Mouse (Mus musculus) neural tube, embryonic 14.5 days (tissue): ENCODE results near the gene Lyz2. TPM values are rescaled to one million over a fixed set of nuclear protein-coding genes. Genes with fewer than 3 reads are reported as not detected.
"Not testable (repeated sequence)": the region's sequence is repeated elsewhere in the genome, so short reads cannot be mapped to it uniquely, and the experiment has no call there.

Experiments
- ATAC-seq: fragments of 200-750 bp; cut with Nextera tagmentation; 2 replicates; pipeline ENCODE4 v1.8.0; 2017; ENCODE audit warnings: low read depth, mild to moderate bottlenecking, moderate TSS enrichment, moderate library complexity
- H3K27ac ChIP-seq: fragments of 300-500 bp; sonication (generic); 2 replicates; pipeline ENCODE4 v1.5.1; 2014; ENCODE audit warnings: low read depth, mild to moderate bottlenecking, control low read depth, low read length, moderate library complexity, mixed read lengths
- H3K27me3 ChIP-seq: fragments of 300-500 bp; sonication (generic); 2 replicates; pipeline ENCODE4 v1.6.1; 2014; ENCODE audit warnings: low read length; ENCODE audit not compliant: control insufficient read depth, insufficient read depth
- H3K36me3 ChIP-seq: fragments of 300-500 bp; sonication (generic); 2 replicates; pipeline ENCODE4 v1.6.1; 2014; ENCODE audit warnings: low read length, mixed read lengths; ENCODE audit not compliant: control insufficient read depth, insufficient read depth
- H3K4me1 ChIP-seq: fragments of 300-500 bp; sonication (generic); 2 replicates; pipeline ENCODE4 v1.6.1; 2014; ENCODE audit warnings: low read length; ENCODE audit not compliant: control insufficient read depth, insufficient read depth
- H3K4me2 ChIP-seq: fragments of 300-500 bp; sonication (generic); 2 replicates; pipeline ENCODE4 v1.6.1; 2014; ENCODE audit warnings: mild to moderate bottlenecking, low read depth, low read length, control low read depth
- H3K4me3 ChIP-seq: fragments of 300-500 bp; sonication (generic); 2 replicates; pipeline ENCODE4 v1.5.1; 2014; ENCODE audit warnings: low read depth, low read length, control low read depth, mixed read lengths
- H3K9ac ChIP-seq: fragments of 300-500 bp; sonication (generic); replicated peaks from 2 replicates; pipeline ENCODE4 v1.6.1; 2014; ENCODE audit warnings: low read depth, mild to moderate bottlenecking, control low read depth, low read length, mixed read lengths
- H3K9me3 ChIP-seq: fragments of 300-500 bp; sonication (generic); 2 replicates; pipeline ENCODE4 v1.6.1; 2016; ENCODE audit warnings: low read length; ENCODE audit not compliant: control insufficient read depth
- WGBS: fragments of 180-500 bp; shearing (Covaris S2); extraction: QIAGEN DNeasy Blood & Tissue Kit; methylation state at CpG from one replicate; pipeline ENCODE4 v1.1.7; 2014; 5-methylcytosine and 5-hydroxymethylcytosine counted together
- polyA plus RNA-seq: library from polyadenylated mRNA; unstranded; fragments of >200 nt; fragmentation: Nextera tagmentation; extraction: Ambion mirVana; gene quantifications from 2 replicates; pipeline ENCODE4 v1.2.1, GENCODE M21; 2014

The Lyz2 gene
- polyA plus RNA-seq, 1 experiment from 2014 or later, result 10.3 TPM

GRCm38 (mm10) chr10:117288197-117289033, 6.3 kb upstream of the Lyz2 start:
- Histone ChIP-seq H3K4me2 (no peak overlapping the region), H3K36me3 (no peaks in the 10 kb centered on the region), H3K27me3 (no peaks in the 10 kb centered on the region), H3K27ac (no peak overlapping the region), H3K4me3 (no peak overlapping the region), H3K9ac (no peak overlapping the region), H3K4me1 (no peaks in the 10 kb centered on the region), H3K9me3 (no peaks in the 10 kb centered on the region)
- 91% methylated on average over 9 of the region's 9 CpGs for WGBS
- ATAC-seq, result no peak

- no peaks in the 10 kb centered on the region for H3K4me1 ChIP-seq
- H3K36me3 ChIP-seq, result no peaks in the 10 kb centered on the region
- no peak overlapping the region for H3K27ac ChIP-seq
- no peak overlapping the region for H3K4me3 ChIP-seq
- WGBS, result 84% methylated on average over 3 of the region's 3 CpGs
- H3K9ac ChIP-seq, result no peak overlapping the region
- H3K27me3 ChIP-seq, result no peaks in the 10 kb centered on the region
- no peaks in the 10 kb centered on the region for H3K9me3 ChIP-seq
- ATAC-seq, result no peak
- no peak overlapping the region for H3K4me2 ChIP-seq
Measured at GRCm38 (mm10) chr10:117287226-117287850, 5.2 kb upstream of the Lyz2 start.

DNA sequence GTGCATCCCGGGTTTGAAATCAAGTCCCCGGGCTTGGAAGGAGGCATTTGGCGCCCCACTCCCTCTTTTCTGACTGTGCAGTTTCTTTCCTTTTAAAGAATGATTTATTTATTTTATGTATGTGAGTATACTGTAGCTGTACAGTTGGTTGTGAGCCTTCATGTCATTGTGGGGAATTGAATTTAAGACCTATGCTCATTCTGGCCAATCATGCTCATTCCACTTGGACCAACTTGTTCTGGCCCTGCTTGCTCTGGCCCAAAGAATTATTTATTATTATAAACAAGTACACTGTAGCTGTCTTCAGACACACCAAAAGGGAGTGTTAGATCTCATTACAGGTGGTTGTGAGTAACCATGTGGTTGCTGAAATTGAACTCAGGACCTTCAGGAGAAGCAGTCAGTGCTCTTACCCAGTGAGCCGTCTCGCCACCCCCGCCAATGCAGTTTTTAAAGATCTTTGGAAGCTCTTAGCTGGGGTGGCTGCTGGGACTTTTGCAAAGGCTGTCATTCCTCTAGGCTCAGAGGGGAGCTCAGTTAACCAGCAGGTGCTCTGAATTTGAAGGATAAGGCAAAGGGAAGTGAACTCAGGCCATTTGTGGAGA, 4.3 kb upstream of the Lyz2 start:
- Histone ChIP-seq H3K27ac (no peak overlapping the region), H3K36me3 (no peaks in the 10 kb centered on the region)

DNA sequence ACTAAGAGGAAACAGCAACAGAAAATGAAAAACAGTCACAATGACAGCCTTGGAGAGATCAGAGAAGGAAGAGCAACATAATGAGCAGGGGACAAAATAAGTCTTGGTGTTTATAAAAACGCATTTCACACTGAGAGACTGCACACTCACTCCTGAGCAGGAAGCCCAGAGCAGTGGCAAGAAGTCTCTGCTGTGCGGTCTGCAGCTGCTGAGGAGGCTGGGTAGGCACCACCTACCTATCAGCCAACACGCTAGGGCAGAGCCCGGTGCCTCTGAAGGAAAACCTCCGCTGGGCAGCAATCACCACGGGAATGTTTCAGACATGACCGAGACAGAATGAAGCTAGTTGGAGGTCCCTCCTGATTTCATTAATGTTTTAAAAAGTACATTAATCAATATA, 3.5 kb upstream of the Lyz2 start:
- not testable (repeated sequence) for H3K4me1 ChIP-seq, H3K36me3 ChIP-seq, H3K4me3 ChIP-seq, H3K9ac ChIP-seq, H3K27me3 ChIP-seq, ATAC-seq, H3K4me2 ChIP-seq, H3K27ac ChIP-seq, H3K9me3 ChIP-seq
- WGBS, result 71% methylated on average over 2 of the region's 7 CpGs

More for the DNA sequence above, 4.3 kb upstream of the Lyz2 start:
- Histone ChIP-seq H3K4me3 (no peak overlapping the region), H3K9ac (no peak overlapping the region), H3K27me3 (no peaks in the 10 kb centered on the region), H3K9me3 (no peaks in the 10 kb centered on the region), H3K4me1 (no peaks in the 10 kb centered on the region), H3K4me2 (no peak overlapping the region)
- 95% methylated on average over 6 of the region's 6 CpGs for WGBS
- no peak for ATAC-seq

DNA sequence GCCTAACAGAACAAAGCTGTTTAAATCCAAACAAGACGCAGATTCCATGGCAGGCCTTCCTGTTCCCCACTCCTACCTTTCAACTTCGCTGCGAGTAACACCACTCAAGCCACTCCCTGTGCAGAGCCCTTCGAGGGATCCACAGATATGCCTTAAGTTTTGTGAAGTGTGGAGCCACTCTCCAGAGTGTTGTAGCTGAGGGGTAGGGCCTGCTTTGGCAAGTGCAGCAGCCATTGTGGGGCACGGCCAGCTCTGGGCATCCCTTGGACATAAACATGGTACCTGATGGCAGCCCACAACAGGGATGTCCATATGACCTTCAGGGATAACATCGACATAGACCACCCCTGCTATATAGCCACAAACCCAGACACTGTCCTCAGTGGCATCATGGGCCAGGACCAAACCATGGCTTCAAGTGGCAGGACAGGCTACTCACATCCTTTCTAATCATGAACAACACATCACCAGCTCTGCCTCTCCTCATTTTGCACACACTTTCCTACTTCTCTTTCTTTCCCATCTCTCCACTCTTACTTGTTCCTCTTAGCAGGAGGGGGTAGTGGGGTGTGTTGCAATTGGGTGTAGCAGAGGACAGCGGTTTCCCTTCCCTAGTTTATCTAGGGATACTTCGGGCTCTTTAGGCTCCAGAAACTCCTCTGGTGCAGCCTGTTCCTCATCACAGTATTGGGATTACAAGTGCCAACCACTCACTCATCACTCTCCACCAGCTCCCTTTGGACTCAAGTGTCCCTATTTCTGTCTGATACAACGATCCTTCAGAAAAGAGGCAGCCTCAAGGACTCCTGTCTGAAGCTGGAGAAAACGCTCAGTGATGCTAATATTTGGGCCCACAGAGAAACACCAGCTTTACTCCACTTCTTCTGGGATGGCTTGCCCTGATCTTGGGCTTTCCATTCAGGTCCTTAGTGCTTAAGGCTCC, 2.7 kb upstream of the Lyz2 start:
- 93% methylated on average over 10 of the region's 10 CpGs for WGBS
- H3K36me3 ChIP-seq, result no peaks in the 10 kb centered on the region
- no peaks in the 10 kb centered on the region for H3K4me1 ChIP-seq
- H3K27ac ChIP-seq, result no peak overlapping the region
- no peak overlapping the region for H3K4me2 ChIP-seq
- H3K27me3 ChIP-seq, result no peaks in the 10 kb centered on the region
- no peak overlapping the region for H3K9ac ChIP-seq
- ATAC-seq, result no peak
- H3K9me3 ChIP-seq, result no peaks in the 10 kb centered on the region
- H3K4me3 ChIP-seq, result no peak overlapping the region

- no peaks in the 10 kb centered on the region for H3K9me3 ChIP-seq
- 82% methylated on average over 7 of the region's 7 CpGs for WGBS
- H3K4me2 ChIP-seq, result no peak overlapping the region
- no peaks in the 10 kb centered on the region for H3K4me1 ChIP-seq
- H3K27me3 ChIP-seq, result no peaks in the 10 kb centered on the region
- H3K27ac ChIP-seq, result no peak overlapping the region
- H3K4me3 ChIP-seq, result no peak overlapping the region
- no peaks in the 10 kb centered on the region for H3K36me3 ChIP-seq
- ATAC-seq, result no peak
- no peak overlapping the region for H3K9ac ChIP-seq
Measured at GRCm38 (mm10) chr10:117283871-117284577, 1.9 kb upstream of the Lyz2 start.

DNA sequence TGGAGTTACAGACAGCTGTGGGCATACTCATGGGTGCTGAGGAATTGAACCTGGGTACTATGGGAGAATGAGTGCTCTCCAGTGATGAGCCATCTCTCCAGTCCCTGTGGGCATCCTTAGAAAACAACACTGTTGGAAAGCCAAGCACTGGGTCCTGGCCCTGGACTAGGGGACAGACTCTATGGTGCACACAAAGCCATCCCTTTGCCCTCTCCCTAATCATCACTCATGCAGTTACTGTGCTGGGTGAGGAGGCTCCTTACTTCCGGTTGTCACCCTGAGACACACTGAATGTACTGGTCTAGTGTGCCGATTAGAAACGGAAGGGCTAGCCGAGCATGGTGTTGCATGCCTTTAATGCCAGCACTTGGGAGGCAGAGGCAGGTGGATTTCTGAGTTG, 1.1 kb upstream of the Lyz2 start:
- not testable (repeated sequence) for H3K4me1 ChIP-seq, H3K27me3 ChIP-seq, H3K4me3 ChIP-seq, H3K9me3 ChIP-seq, H3K27ac ChIP-seq, ATAC-seq, H3K36me3 ChIP-seq, H3K9ac ChIP-seq, H3K4me2 ChIP-seq
- 93% methylated on average over 4 of the region's 4 CpGs for WGBS

DNA sequence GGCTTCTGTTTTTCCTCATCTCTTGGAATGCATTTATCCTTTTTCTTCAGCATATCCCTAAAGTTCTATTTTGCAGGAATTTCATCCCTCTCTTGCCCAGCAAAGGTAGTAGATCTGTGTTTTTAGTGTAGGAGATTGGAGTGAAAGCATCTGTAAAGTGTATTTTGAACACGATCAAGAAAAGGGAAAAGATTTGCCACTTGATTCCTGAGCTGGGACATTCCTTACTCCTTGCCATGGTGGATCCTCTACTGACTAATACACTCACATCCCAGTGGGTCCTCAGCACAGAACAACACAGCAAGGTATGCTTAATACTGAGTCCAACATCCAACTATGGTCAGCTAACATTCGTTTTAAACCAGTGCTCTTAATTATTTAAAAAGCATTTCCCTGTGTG, 430 bp upstream of the Lyz2 start:
- Histone ChIP-seq H3K4me1 (no peaks in the 10 kb centered on the region), H3K9ac (no peak overlapping the region), H3K9me3 (no peaks in the 10 kb centered on the region), H3K27me3 (no peaks in the 10 kb centered on the region), H3K27ac (no peak overlapping the region), H3K4me3 (no peak overlapping the region), H3K4me2 (no peak overlapping the region), H3K36me3 (no peaks in the 10 kb centered on the region)
- no peak for ATAC-seq
- 92% methylated on average over 2 of the region's 2 CpGs for WGBS
